Mouse (Mus musculus) neural tube, embryonic 11.5 days (tissue): ENCODE data around the gene C3. TPM values are rescaled to one million over a fixed set of nuclear protein-coding genes. Genes with fewer than 3 reads are reported as not detected.

Experiments used
- ATAC-seq: fragments of 200-750 bp; cut with Nextera tagmentation; 2 replicates; pipeline ENCODE4 v1.8.0; 2017; ENCODE audit warnings: moderate number of reproducible peaks, mild to moderate bottlenecking, moderate TSS enrichment, moderate library complexity; ENCODE audit not compliant: insufficient read depth, low FRiP score, low TSS enrichment
- DNase-seq: peaks from one replicate; pipeline ENCODE4 v3.0.0-alpha.2; 2015; ENCODE audit warnings: low spot score
- H3K27ac ChIP-seq: fragments of 300-500 bp; sonication (generic); 2 replicates; pipeline ENCODE4 v1.5.1; 2014; ENCODE audit warnings: low read depth, mild to moderate bottlenecking, low read length
- H3K27me3 ChIP-seq: fragments of 300-500 bp; sonication (generic); 2 replicates; pipeline ENCODE4 v1.6.1; 2014; ENCODE audit warnings: mild to moderate bottlenecking, low read length, mixed read lengths; ENCODE audit not compliant: control insufficient read depth, insufficient read depth
- H3K36me3 ChIP-seq: fragments of 300-500 bp; sonication (generic); 2 replicates; pipeline ENCODE4 v1.6.1; 2014; ENCODE audit warnings: mild to moderate bottlenecking, low read length, moderate library complexity, mixed read lengths; ENCODE audit not compliant: control insufficient read depth, insufficient read depth
- H3K4me1 ChIP-seq: fragments of 300-500 bp; sonication (generic); 2 replicates; pipeline ENCODE4 v1.6.1; 2014; ENCODE audit warnings: low read length, mixed read lengths; ENCODE audit not compliant: control insufficient read depth, insufficient read depth
- H3K4me2 ChIP-seq: fragments of 300-500 bp; sonication (generic); 2 replicates; pipeline ENCODE4 v1.6.1; 2014; ENCODE audit warnings: low read depth, mild to moderate bottlenecking, moderate library complexity
- H3K4me3 ChIP-seq: fragments of 300-500 bp; sonication (generic); 2 replicates; pipeline ENCODE4 v1.5.1; 2014; ENCODE audit warnings: low read depth, low read length
- H3K9ac ChIP-seq: fragments of 300-500 bp; sonication (generic); 2 replicates; pipeline ENCODE4 v1.6.1; 2014; ENCODE audit warnings: mild to moderate bottlenecking, low read length
- H3K9me3 ChIP-seq: fragments of 300-500 bp; sonication (generic); 2 replicates; pipeline ENCODE4 v1.6.1; 2016; ENCODE audit warnings: low read length; ENCODE audit not compliant: control insufficient read depth
- WGBS: fragments of 180-500 bp; shearing (Covaris S2); extraction: QIAGEN DNeasy Blood & Tissue Kit; methylation state at CpG from one replicate; pipeline ENCODE4 v1.1.7; 2014; 5-methylcytosine and 5-hydroxymethylcytosine counted together
- polyA plus RNA-seq: library from polyadenylated mRNA; unstranded; fragments of >200 nt; fragmentation: Nextera tagmentation; extraction: Ambion mirVana; gene quantifications from 2 replicates; pipeline ENCODE4 v1.2.1, GENCODE M21; 2014

The C3 gene
- polyA plus RNA-seq, 1 experiment from 2014 or later: 0.49 TPM

- Histone ChIP-seq H3K36me3 (peaks cover 9% of the 10 kb centered on the region), H3K9ac (no peak overlapping the region), H3K4me1 (no peaks in the 10 kb centered on the region), H3K4me2 (no peak overlapping the region), H3K27ac (no peak overlapping the region), H3K4me3 (no peak overlapping the region), H3K27me3 (no peaks in the 10 kb centered on the region), H3K9me3 (no peaks in the 10 kb centered on the region)
- DNase-seq: no peak
- 26% methylated on average over 21 of the region's 22 CpGs for WGBS
- peak; percentile 28; the same call in 1 of the 2 replicates for ATAC-seq
Observed at GRCm38 (mm10) chr17:57264972-57265945, 37.3 kb upstream of the C3 start.

GRCm38 (mm10) chr17:57264164-57264563 is 36.2 kb upstream of the C3 start:
- Histone ChIP-seq H3K27me3 (no peaks in the 10 kb centered on the region), H3K36me3 (peaks cover 9% of the 10 kb centered on the region)

GRCm38 (mm10) chr17:57262901-57263550 is 35.1 kb upstream of the C3 start:
- DNase-seq (no peak), ATAC-seq (no peak)
- no peaks in the 10 kb centered on the region for H3K4me1 ChIP-seq
- no peak overlapping the region for H3K27ac ChIP-seq
- WGBS: 93% methylated on average over 17 of the region's 17 CpGs
- no peaks in the 10 kb centered on the region for H3K27me3 ChIP-seq
- H3K9ac ChIP-seq: no peak overlapping the region
- peaks cover 12% of the 10 kb centered on the region for H3K36me3 ChIP-seq
- no peaks in the 10 kb centered on the region for H3K9me3 ChIP-seq
- no peak overlapping the region for H3K4me2 ChIP-seq
- no peak overlapping the region for H3K4me3 ChIP-seq

More at GRCm38 (mm10) chr17:57264164-57264563, 36.2 kb upstream of the C3 start:
- no peak for DNase-seq
- Histone ChIP-seq H3K9ac (no peak overlapping the region), H3K9me3 (no peaks in the 10 kb centered on the region), H3K4me2 (no peak overlapping the region), H3K4me3 (no peak overlapping the region), H3K4me1 (no peaks in the 10 kb centered on the region), H3K27ac (no peak overlapping the region)
- ATAC-seq: no peak
- 82% methylated on average over 2 of the region's 2 CpGs for WGBS

GRCm38 (mm10) chr17:57261796-57262195 is 33.9 kb upstream of the C3 start:
- no peaks in the 10 kb centered on the region for H3K27me3 ChIP-seq
- peaks cover 12% of the 10 kb centered on the region for H3K36me3 ChIP-seq
- DNase-seq: no peak
- H3K4me3 ChIP-seq: no peak overlapping the region
- no peak for ATAC-seq
- WGBS: 33% methylated on average over 1 of the region's 1 CpGs
- H3K9me3 ChIP-seq: no peaks in the 10 kb centered on the region
- H3K27ac ChIP-seq: no peak overlapping the region
- H3K9ac ChIP-seq: no peak overlapping the region
- no peak overlapping the region for H3K4me2 ChIP-seq
- no peaks in the 10 kb centered on the region for H3K4me1 ChIP-seq

GRCm38 (mm10) chr17:57261286-57261685 is 33.4 kb upstream of the C3 start:
- Histone ChIP-seq H3K27ac (no peak overlapping the region), H3K9me3 (no peaks in the 10 kb centered on the region), H3K36me3 (peaks cover 12% of the 10 kb centered on the region), H3K4me2 (no peak overlapping the region), H3K9ac (no peak overlapping the region), H3K27me3 (no peaks in the 10 kb centered on the region), H3K4me3 (no peak overlapping the region), H3K4me1 (no peaks in the 10 kb centered on the region)
- DNase-seq: no peak
- 93% methylated on average over 4 of the region's 4 CpGs for WGBS
- ATAC-seq: no peak

GRCm38 (mm10) chr17:57260351-57260750 is 32.4 kb upstream of the C3 start:
- DNase-seq (no peak), ATAC-seq (no peak)
- H3K36me3 ChIP-seq: peaks cover 12% of the 10 kb centered on the region
- no peak overlapping the region for H3K4me3 ChIP-seq
- no peaks in the 10 kb centered on the region for H3K27me3 ChIP-seq
- no peak overlapping the region for H3K27ac ChIP-seq
- no peaks in the 10 kb centered on the region for H3K4me1 ChIP-seq
- no peaks in the 10 kb centered on the region for H3K9me3 ChIP-seq
- 92% methylated on average over 9 of the region's 9 CpGs for WGBS
- no peak overlapping the region for H3K4me2 ChIP-seq
- no peak overlapping the region for H3K9ac ChIP-seq

DNA sequence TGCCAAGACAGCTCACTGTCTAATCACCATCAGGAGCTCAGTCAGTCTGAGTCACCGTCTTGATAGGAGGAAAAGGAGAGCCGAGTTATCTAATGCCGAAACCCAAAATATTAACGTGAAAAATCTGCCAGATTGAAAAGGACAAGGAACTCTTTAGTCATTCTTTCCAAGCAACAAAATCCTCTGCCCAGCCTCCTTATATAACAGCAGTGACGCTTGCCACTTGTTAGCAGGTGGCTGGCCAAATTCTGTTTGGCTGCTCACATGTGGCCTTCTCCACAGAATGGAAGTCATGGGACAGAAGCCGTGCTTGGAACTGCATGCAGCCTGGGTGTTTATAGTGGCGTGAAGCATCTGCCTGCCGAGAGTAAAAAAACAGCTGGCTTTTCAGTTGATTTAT is 31.8 kb upstream of the C3 start:
- no peak for ATAC-seq
- Histone ChIP-seq H3K36me3 (peaks cover 13% of the 10 kb centered on the region), H3K4me3 (no peak overlapping the region), H3K9me3 (no peaks in the 10 kb centered on the region), H3K4me2 (no peak overlapping the region), H3K27me3 (no peaks in the 10 kb centered on the region), H3K27ac (no peak overlapping the region), H3K4me1 (no peaks in the 10 kb centered on the region), H3K9ac (no peak overlapping the region)
- 93% methylated on average over 8 of the region's 8 CpGs for WGBS
- DNase-seq: no peak

DNA sequence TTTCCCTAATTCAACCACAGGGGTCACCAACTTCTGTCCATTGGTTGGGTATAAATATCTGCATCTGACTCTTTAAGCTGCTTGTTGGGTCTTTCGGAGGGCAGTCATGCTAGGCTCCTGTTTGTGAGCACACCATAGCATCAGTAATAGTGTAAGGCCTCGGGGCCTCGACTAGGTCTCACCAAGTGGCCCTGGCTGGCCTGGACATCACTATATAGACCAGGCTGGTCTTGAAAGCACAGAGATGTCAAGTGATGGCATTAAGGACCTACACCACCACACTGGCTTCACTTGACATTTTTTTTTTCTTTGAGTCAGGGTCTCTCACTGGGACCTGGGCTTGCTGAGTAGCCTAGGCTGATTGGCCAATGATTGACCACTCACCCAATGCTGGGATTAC is 30.3 kb upstream of the C3 start:
- no peak for ATAC-seq
- peaks cover 14% of the 10 kb centered on the region for H3K36me3 ChIP-seq

More for the DNA sequence above, 30.3 kb upstream of the C3 start:
- Histone ChIP-seq H3K27ac (no peak overlapping the region), H3K9me3 (no peaks in the 10 kb centered on the region), H3K27me3 (no peaks in the 10 kb centered on the region), H3K9ac (no peak overlapping the region), H3K4me2 (no peak overlapping the region), H3K4me1 (no peaks in the 10 kb centered on the region), H3K4me3 (no peak overlapping the region)
- no peak for DNase-seq
- WGBS: 94% methylated on average over 3 of the region's 3 CpGs
